Mouse (Mus musculus) heart, embryonic 14.5 days (tissue): ENCODE data around the gene Smoc1. TPM values are rescaled to one million over a fixed set of nuclear protein-coding genes. Genes with fewer than 3 reads are reported as not detected.

ENCODE experiments used
- ATAC-seq: fragments of 200-750 bp; cut with Nextera tagmentation; 2 replicates; pipeline ENCODE4 v1.8.0; 2017; ENCODE audit warnings: low read depth, moderate TSS enrichment; ENCODE audit not compliant: insufficient number of reproducible peaks, insufficient read depth, low FRiP score
- H3K27ac ChIP-seq, 2 experiments: fragments of 200-500 bp in 1 of 2; fragments of 300-500 bp in 1 of 2; sonication (generic) in 1 of 2; replicated peaks in 1 of 2; 2 replicates each; pipeline ENCODE4 v1.5.1; 2012 to 2014; ENCODE audit warnings: low read depth in 2 of 2, low read length in 2 of 2, control low read depth in 1 of 2, mild to moderate bottlenecking in 1 of 2, mixed read lengths in 1 of 2; ENCODE audit not compliant: control insufficient read depth in 1 of 2, insufficient read depth in 1 of 2
- H3K27me3 ChIP-seq: fragments of 300-500 bp; sonication (generic); 2 replicates; pipeline ENCODE4 v1.6.1; 2014; ENCODE audit warnings: mild to moderate bottlenecking, low read length, control low read depth; ENCODE audit not compliant: control insufficient read depth, insufficient read depth
- H3K36me3 ChIP-seq: fragments of 300-500 bp; sonication (generic); 2 replicates; pipeline ENCODE4 v1.6.1; 2014; ENCODE audit warnings: mild to moderate bottlenecking, control low read depth, low read length, mixed read lengths; ENCODE audit not compliant: control insufficient read depth, insufficient read depth
- H3K4me1 ChIP-seq, 2 experiments: fragments of 200-500 bp in 1 of 2; fragments of 300-500 bp in 1 of 2; sonication (generic) in 1 of 2; 2 replicates each; pipeline ENCODE4 v1.6.1; 2012 to 2014; ENCODE audit warnings: low read length in 2 of 2, control low read depth in 1 of 2, mixed read lengths in 1 of 2; ENCODE audit not compliant: control insufficient read depth in 2 of 2, insufficient read depth in 2 of 2
- H3K4me2 ChIP-seq: fragments of 300-500 bp; sonication (generic); 2 replicates; pipeline ENCODE4 v1.6.1; 2014; ENCODE audit warnings: mild to moderate bottlenecking, low read length
- H3K4me3 ChIP-seq, 2 experiments: fragments of 200-500 bp in 1 of 2; fragments of 300-500 bp in 1 of 2; sonication (generic) in 1 of 2; 2 replicates each; pipeline ENCODE4 v1.5.1; 2012 to 2014; ENCODE audit warnings: low read length in 2 of 2, mild to moderate bottlenecking in 2 of 2, control low read depth in 1 of 2, low read depth in 1 of 2, moderate library complexity in 1 of 2; ENCODE audit not compliant: control insufficient read depth in 1 of 2, insufficient read depth in 1 of 2
- H3K9ac ChIP-seq: fragments of 300-500 bp; sonication (generic); 2 replicates; pipeline ENCODE4 v1.6.1; 2014; ENCODE audit warnings: mild to moderate bottlenecking, low read length
- H3K9me3 ChIP-seq: fragments of 300-500 bp; sonication (generic); 2 replicates; pipeline ENCODE4 v1.6.1; 2016; ENCODE audit warnings: low read length, control low read depth; ENCODE audit not compliant: control insufficient read depth
- WGBS: fragments of 180-500 bp; shearing (Covaris S2); extraction: QIAGEN DNeasy Blood & Tissue Kit; methylation state at CpG from one replicate; pipeline ENCODE4 v1.1.7; 2014; 5-methylcytosine and 5-hydroxymethylcytosine counted together
- polyA plus RNA-seq: library from polyadenylated mRNA; unstranded; fragments of >200 nt; fragmentation: Nextera tagmentation; extraction: Ambion mirVana; gene quantifications from 2 replicates; pipeline ENCODE4 v1.2.1, GENCODE M21; 2014

Gene Smoc1
- polyA plus RNA-seq, 1 experiment from 2014 or later, result 8.1 TPM

DNA sequence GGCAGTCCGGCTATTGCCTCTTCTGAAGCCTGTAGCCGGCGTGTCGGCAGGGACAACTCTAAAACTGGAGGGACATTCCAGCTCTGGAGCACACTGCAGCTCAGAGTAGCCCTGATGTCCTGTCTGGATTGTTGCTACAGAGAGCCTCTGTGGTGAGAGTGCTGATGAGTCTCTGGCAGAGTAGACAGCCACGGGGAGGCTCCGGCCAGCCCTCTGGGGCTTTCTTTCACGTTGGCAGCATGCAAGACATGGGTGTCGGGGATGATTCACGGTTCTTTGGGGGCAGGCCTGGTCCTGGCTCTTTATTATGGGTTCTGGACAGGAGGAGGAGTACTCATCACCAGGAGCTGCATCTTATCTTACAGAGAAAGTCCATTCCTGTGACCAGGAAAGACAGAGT is 140.5 kb downstream of the Smoc1 start:
- no peaks in the 10 kb centered on the region for H3K4me1 ChIP-seq
- no peak overlapping the region for H3K27ac ChIP-seq
- WGBS, result 69% methylated on average over 9 of the region's 9 CpGs
- H3K4me2 ChIP-seq, result no peak overlapping the region
- H3K4me3 ChIP-seq, result no peak overlapping the region
- ATAC-seq, result no peak
- H3K9me3 ChIP-seq, result no peaks in the 10 kb centered on the region
- no peaks in the 10 kb centered on the region for H3K36me3 ChIP-seq
- H3K9ac ChIP-seq, result no peak overlapping the region
- H3K27me3 ChIP-seq, result no peaks in the 10 kb centered on the region

- ATAC-seq, result no peak
- H3K4me1 ChIP-seq, result no peaks in the 10 kb centered on the region
- H3K27me3 ChIP-seq, result no peaks in the 10 kb centered on the region
Observed at GRCm38 (mm10) chr12:81168031-81168430, 141.4 kb downstream of the Smoc1 start.

DNA sequence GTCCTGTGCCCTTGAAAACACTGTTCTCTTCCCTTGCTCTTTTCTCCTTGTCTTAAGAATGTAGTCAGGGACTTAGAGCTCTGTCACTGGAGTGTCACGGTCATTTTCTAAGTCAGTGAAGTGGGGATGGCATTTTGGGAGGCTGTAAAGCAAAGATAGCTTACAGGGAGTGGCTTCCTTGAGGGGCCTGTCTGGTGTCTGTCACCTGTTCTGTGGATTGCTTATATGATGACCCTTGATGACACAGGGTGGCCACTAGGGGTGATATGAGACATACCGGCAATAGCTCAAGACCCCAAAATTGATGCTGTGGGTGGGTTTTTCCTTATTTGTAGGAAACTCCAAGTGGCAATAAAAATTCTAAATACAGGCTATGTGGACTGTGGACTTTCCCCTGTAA is 141.9 kb downstream of the Smoc1 start:
- H3K9me3 ChIP-seq, result no peaks in the 10 kb centered on the region
- H3K4me3 ChIP-seq, result no peak overlapping the region
- H3K27me3 ChIP-seq, result no peaks in the 10 kb centered on the region
- no peak overlapping the region for H3K4me2 ChIP-seq
- WGBS, result 34% methylated on average over 2 of the region's 2 CpGs
- no peaks in the 10 kb centered on the region for H3K4me1 ChIP-seq
- H3K36me3 ChIP-seq, result no peaks in the 10 kb centered on the region
- no peak overlapping the region for H3K9ac ChIP-seq
- H3K27ac ChIP-seq, result no peak overlapping the region
- ATAC-seq, result no peak

More at GRCm38 (mm10) chr12:81168031-81168430, 141.4 kb downstream of the Smoc1 start:
- Histone ChIP-seq H3K36me3 (no peaks in the 10 kb centered on the region), H3K9ac (no peak overlapping the region), H3K27ac (no peak overlapping the region), H3K4me3 (no peak overlapping the region), H3K9me3 (no peaks in the 10 kb centered on the region), H3K4me2 (no peak overlapping the region)
- 87% methylated on average over 7 of the region's 7 CpGs for WGBS

DNA sequence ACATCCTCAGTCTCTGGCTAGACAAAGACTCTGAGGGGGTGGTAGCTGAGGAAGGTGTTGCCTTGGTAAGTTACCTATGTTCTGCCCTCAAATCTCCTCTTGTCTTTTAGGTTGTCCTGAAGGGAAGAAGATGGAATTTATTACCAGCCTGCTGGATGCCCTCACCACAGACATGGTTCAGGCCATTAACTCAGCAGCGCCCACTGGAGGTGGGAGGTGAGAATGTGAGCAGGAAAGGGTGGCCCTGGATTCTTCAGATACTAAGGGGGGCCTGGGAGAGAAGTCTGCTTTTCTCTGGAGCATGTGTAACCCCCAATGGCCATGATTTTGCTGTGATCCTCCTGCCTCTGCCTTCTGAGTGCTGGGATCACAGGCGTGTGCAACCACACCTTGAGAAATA is 143.5 kb downstream of the Smoc1 start:
- no peak overlapping the region for H3K4me3 ChIP-seq
- 72% methylated on average over 2 of the region's 2 CpGs for WGBS
- H3K9me3 ChIP-seq, result no peaks in the 10 kb centered on the region
- no peak overlapping the region for H3K27ac ChIP-seq
- no peaks in the 10 kb centered on the region for H3K4me1 ChIP-seq
- no peak overlapping the region for H3K4me2 ChIP-seq
- ATAC-seq, result no peak
- no peaks in the 10 kb centered on the region for H3K36me3 ChIP-seq
- no peaks in the 10 kb centered on the region for H3K27me3 ChIP-seq
- H3K9ac ChIP-seq, result no peak overlapping the region

DNA sequence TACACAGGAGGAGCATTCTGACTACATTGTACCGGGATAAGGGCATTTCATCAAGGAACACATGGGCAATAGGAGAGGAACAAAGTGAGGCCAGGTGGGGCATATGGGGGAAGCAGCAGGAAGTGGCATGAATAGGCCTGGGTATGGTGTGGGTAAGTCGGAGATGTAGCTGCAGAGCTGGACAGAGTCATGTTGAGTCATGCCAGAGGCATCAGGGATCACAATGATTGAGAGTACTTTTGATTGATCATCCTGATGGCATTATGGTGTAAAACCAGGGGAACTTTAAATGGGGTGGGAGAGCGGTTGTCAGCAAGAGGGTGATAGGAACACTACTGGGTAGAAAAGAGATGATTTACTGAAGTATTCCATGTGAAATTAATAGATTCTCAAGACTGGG is 146.4 kb downstream of the Smoc1 start:
- H3K4me1 ChIP-seq, result no peaks in the 10 kb centered on the region
- 81% methylated on average over 3 of the region's 3 CpGs for WGBS
- no peaks in the 10 kb centered on the region for H3K27me3 ChIP-seq

GRCm38 (mm10) chr12:81173893-81174292 is 147.3 kb downstream of the Smoc1 start:
- no peak for ATAC-seq
- no peak overlapping the region for H3K4me2 ChIP-seq
- no peak overlapping the region for H3K4me3 ChIP-seq
- no peaks in the 10 kb centered on the region for H3K36me3 ChIP-seq
- H3K27me3 ChIP-seq, result no peaks in the 10 kb centered on the region
- H3K9me3 ChIP-seq, result no peaks in the 10 kb centered on the region
- no peak overlapping the region for H3K9ac ChIP-seq
- H3K4me1 ChIP-seq, result no peaks in the 10 kb centered on the region
- WGBS, result 83% methylated on average over 4 of the region's 4 CpGs
- no peak overlapping the region for H3K27ac ChIP-seq

More for the DNA sequence above, 146.4 kb downstream of the Smoc1 start:
- Histone ChIP-seq H3K4me3 (no peak overlapping the region), H3K4me2 (no peak overlapping the region), H3K9ac (no peak overlapping the region), H3K9me3 (no peaks in the 10 kb centered on the region), H3K27ac (no peak overlapping the region), H3K36me3 (no peaks in the 10 kb centered on the region)
- ATAC-seq, result no peak

- H3K4me3 ChIP-seq, result no peak overlapping the region
- no peaks in the 10 kb centered on the region for H3K4me1 ChIP-seq
- no peak overlapping the region for H3K9ac ChIP-seq
- no peak for ATAC-seq
- H3K4me2 ChIP-seq, result no peak overlapping the region
- no peak overlapping the region for H3K27ac ChIP-seq
- WGBS, result 43% methylated on average over 9 of the region's 9 CpGs
- no peaks in the 10 kb centered on the region for H3K36me3 ChIP-seq
- no peaks in the 10 kb centered on the region for H3K9me3 ChIP-seq
- no peaks in the 10 kb centered on the region for H3K27me3 ChIP-seq
Observed at GRCm38 (mm10) chr12:81175252-81175651, 148.6 kb downstream of the Smoc1 start.

DNA sequence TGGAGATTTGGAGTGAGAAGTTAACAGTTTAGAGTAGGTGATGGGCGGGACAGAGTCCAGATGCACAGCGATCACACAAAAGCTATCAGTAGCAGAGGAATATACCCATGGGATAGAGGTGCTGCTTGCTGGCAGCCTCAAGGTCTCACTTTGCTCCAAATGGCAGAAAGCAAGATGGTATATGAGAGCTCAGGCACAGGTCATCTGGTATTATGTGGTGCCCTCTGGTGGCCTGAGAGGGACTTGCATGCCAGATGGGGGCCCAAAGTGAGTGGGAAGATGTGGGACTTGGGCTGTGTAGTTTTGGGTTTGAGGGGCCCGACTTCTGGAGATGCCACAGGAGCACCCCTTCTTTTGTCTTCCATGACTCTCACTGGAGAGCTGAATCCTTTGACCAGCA is 155.5 kb downstream of the Smoc1 start:
- H3K9ac ChIP-seq, result no peak overlapping the region
- no peak for ATAC-seq
- H3K4me2 ChIP-seq, result no peak overlapping the region
- H3K27ac ChIP-seq, result no peak overlapping the region
- no peaks in the 10 kb centered on the region for H3K36me3 ChIP-seq
- H3K9me3 ChIP-seq, result no peaks in the 10 kb centered on the region
- WGBS, result 45% methylated on average over 3 of the region's 3 CpGs
- H3K4me3 ChIP-seq, result no peak overlapping the region
- no peaks in the 10 kb centered on the region; a peak in 1 of 4 replicates for H3K4me1 ChIP-seq
- H3K27me3 ChIP-seq, result no peaks in the 10 kb centered on the region
